Mouse (Mus musculus): Measurements from ENCODE around the gene Tmprss2.

Gene Tmprss2

GRCm38 (mm10) chr16:97610939-97611338 is at the start of gene Tmprss2:
TSS of gene Tmprss2 (minus strand) at chr16:97611195.
- no peak for DNase-seq (ENCODE audit: extremely low spot score, low read depth, low spot score)

DNA sequence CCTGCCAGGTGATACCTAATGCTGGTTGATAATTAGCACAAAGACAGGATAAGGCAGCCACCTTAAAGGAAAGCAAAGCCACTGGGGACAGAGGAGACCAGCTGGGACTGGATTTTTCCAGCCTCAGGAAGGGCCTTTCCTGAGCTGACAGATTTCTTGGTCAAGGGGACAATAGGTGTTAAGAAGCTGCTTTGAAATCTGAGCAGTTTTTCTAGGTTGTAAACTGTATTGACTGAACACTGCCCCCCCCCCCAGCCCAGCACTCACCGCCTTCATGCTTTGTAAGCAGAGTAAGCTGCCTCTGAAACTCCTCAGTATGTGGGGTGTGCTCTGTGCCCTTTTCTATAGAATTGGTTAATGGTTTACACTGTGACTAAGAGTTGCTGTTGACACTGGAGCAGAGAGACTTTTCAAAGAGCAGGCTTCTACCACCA is 48.2 kb upstream of the Tmprss2 start:
- DNase-seq (ENCODE audit: extremely low spot score, low read depth, low spot score) = no peak

DNA sequence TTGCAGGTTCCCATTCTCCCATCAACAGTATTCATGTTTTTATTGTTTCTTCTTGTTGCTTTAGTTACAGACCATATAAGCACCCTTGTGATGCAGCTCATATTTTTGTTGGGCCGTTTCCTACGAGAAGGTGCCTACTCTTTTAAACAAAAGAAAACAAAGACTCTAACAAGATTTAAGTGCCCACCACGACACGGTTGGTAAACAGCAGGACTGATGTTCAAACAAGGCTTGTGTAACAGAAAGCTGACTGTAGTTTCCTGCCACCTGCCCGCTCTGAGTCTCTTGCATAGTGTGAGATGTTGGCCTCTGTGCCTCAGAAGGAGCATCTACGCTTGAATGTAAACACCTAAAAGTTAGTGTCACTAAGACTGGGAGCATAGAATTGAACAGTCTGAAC is 47.5 kb upstream of the Tmprss2 start:
- DNase-seq (ENCODE audit: extremely low spot score, low read depth, low spot score) = no peak

DNA sequence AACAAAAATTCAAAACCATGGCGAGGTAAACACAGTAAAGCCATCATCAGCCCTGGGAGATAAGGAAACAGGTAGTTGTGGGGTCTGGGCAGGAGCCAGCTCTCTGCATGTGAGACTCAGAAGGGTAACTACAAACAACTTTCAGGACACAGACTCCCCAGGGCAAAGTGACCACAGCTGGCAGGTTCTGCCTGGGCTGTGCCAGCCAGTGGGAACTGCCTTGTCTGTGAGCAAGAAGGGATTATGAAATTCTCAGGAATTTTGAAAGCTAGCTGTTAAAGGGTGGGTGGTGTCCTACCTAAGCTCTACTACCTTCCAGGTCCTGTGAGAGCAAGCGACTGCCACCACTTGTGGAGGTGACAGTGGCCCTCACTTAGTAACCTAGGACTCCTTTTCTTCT is 44.8 kb upstream of the Tmprss2 start:
- no peak for DNase-seq (ENCODE audit: extremely low spot score, low read depth, low spot score)

DNA sequence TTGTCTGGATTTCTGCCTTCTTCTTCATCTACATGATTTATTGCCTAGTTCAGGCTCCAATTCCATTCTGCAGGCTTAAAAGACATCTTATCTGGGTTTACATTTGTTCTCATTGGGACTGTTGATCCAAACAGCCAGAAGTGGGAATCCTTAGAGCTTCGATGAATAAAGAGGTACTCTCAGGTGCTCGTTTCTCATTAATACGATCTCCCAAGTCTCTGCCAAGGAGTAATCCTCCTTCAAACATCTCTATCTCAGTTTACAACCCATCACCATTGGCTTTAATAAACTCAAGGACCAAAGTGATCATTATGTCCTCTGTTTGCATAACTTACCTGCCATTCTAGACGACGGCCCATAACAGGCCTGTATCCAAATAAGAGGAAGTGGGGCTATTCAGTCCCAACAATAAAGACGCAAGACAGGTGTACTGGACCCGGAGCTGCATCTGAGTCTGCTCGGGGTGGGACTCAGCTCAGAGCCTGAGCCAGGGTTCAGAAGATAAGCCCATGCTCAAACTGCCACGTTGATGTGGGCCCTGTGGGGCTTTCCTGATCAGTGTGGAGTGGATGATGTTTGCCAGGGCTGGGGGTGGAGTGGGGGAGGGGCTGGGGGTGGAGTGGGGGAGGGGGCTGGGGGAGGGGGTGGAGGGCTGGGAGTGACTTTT is 38.7 kb upstream of the Tmprss2 start:
- DNase-seq (ENCODE audit: extremely low spot score, low read depth, low spot score) = no peak

- no peak for DNase-seq (ENCODE audit: extremely low spot score, low read depth, low spot score)
Measured at GRCm38 (mm10) chr16:97644681-97645080, 33.7 kb upstream of the Tmprss2 start.

- no peak for DNase-seq (ENCODE audit: extremely low spot score, low read depth, low spot score)
Measured at GRCm38 (mm10) chr16:97639630-97640029, 28.6 kb upstream of the Tmprss2 start.

- no peak for DNase-seq (ENCODE audit: extremely low spot score, low read depth, low spot score)
Measured at GRCm38 (mm10) chr16:97632880-97633484, 22.0 kb upstream of the Tmprss2 start.

- no peak for DNase-seq (ENCODE audit: extremely low spot score, low read depth, low spot score)
Measured at GRCm38 (mm10) chr16:97623166-97623565, 12.2 kb upstream of the Tmprss2 start.

- no peak for DNase-seq (ENCODE audit: extremely low spot score, low read depth, low spot score)
Measured at GRCm38 (mm10) chr16:97622383-97622889, 11.4 kb upstream of the Tmprss2 start.

- DNase-seq (ENCODE audit: extremely low spot score, low read depth, low spot score) = no peak
Measured at GRCm38 (mm10) chr16:97618285-97618684, 7.3 kb upstream of the Tmprss2 start.

GRCm38 (mm10) chr16:97612009-97612408 is 1.0 kb upstream of the Tmprss2 start:
- no peak for DNase-seq (ENCODE audit: extremely low spot score, low read depth, low spot score)

- DNase-seq (ENCODE audit: extremely low spot score, low read depth, low spot score) = no peak
Measured at GRCm38 (mm10) chr16:97610246-97610645, 749 bp downstream of the Tmprss2 start.

DNA sequence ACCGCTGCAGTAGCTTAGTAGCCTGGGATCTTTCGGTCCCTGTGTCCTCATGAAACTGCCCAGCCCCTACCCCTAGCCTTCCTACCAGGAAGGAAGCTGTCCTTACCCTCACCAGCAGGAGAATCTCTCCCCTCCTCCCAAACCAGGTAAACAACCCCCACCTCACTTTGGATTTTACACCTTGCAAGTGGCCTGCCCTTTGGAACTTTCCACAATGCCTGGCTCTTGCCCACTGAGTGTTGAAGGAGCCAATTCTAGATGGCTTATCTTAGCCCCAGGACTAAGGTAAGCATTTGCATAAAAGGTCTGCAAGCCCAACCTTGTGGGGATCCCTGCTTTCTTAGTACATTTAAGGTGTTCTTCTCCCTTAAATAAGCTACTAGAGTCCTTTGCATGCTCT is 1.3 kb downstream of the Tmprss2 start:
- DNase-seq (ENCODE audit: extremely low spot score, low read depth, low spot score) = no peak

DNA sequence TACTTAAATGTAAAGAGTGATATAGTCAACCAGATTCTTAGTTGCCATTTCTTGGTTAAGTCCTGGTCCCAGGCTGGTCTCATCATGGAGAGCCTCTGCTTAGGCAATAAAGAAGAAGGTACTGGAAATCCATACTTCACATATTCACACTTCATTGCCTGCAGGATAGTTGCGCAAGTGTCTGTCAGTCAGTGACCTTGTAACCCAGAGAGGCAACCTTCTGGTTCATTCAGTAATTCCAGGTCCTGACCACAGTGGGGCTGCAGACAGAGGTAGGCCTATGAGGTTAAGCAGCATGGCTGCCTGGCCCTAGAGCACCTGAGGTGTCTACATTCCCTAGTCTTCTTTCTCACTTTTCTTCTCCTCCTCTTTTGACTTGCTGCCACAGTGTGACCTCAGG is 3.0 kb downstream of the Tmprss2 start:
- no peak for DNase-seq (ENCODE audit: extremely low spot score, low read depth, low spot score)

DNA sequence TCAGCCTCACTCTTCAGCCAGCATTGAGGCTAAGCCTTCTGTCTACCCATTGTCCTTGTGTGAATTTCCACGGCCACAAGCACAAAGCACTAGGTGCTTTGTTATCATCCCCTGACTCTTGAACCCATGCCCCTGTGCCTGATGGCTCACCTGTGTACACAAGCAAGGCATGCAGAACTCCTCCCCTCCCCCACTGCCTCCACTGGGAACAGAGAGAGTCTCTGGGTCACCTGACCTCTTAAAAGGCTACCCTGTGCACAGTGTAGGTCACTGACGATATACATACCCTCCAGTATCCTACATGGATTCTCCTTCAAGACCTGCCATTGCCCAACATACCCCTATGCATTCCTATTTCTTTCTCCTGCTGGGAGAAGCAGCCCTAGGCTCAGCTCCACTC is 4.2 kb downstream of the Tmprss2 start:
- no peak for DNase-seq (ENCODE audit: extremely low spot score, low read depth, low spot score)

DNA sequence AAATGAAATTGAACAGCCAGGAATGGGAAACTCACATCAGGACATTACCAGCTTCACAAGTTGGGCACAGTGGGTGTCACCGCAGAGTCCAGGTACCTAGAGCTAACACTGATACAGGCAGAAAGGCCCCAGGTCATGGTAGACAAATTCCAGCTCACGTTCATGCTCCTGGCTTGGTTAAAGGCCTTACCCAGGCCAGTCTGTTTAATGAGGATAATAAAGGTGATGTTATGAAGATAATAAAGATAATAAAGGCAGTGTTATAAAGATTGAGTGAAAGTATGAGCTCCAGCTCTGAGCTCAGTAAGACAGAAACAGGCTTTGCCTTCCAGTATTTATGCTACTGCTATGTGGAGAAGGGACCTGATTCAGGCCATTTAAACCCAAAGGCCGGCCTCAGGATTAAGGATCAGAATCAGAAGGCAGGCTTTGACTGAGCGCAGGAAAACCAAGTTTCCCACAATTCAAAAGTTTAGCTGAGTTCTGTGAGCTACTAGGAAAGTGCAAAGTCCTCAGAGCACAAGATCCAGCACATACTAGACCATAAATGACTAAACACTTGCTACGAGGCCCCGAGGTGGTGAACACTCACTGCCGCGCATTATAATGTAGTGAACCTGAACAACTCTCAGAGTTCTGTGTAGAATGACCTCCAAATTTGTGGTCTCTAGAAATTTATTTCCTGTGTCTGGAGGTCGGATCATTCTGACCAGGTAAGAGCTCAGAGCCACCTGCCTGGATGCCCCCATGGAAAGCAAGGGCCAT is 4.9 kb downstream of the Tmprss2 start:
- DNase-seq (ENCODE audit: extremely low spot score, low read depth, low spot score) = no peak

DNA sequence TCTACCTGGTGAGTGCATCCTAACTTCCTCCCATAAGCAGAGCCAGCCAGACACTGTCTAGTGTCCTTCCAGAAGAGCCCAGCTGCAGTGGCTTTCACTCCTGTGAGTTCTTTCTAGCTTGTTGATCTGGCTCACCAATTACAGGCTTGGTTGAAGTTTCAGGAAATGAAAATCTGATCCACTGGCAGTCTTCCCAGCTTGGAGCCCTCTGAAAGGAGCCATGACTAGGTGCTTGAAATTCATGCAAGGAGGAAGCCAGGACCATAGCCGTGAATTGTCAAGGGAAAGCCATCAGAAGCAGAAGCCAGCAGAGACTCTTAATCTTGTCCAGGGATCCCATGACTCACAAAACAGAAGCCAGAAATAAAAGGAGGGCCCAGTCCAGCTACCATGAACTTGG is 8.7 kb downstream of the Tmprss2 start:
- no peak for DNase-seq (ENCODE audit: extremely low spot score, low read depth, low spot score)

DNA sequence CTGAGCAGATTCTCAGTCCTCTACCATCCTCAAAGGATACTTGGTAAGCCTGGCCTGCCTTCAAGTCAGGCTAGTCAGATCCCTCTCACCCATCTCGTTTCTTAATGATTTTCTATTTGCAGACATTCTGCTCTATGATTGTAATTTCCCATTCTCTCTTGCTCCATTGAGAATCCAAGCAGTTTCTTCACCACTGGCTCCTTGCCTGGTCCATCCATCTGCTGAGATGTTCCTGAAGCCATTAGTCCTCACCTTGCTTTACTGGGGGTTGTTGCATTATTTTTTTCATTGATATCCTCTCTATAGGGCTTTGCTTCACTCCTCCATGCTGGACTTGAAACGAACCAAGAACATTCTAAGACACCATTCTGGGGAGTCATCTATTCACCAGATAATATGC is 10.4 kb downstream of the Tmprss2 start:
- DNase-seq (ENCODE audit: extremely low spot score, low read depth, low spot score) = no peak

- no peak for DNase-seq (ENCODE audit: extremely low spot score, low read depth, low spot score)
Measured at GRCm38 (mm10) chr16:97598046-97598445, 12.9 kb downstream of the Tmprss2 start.

DNA sequence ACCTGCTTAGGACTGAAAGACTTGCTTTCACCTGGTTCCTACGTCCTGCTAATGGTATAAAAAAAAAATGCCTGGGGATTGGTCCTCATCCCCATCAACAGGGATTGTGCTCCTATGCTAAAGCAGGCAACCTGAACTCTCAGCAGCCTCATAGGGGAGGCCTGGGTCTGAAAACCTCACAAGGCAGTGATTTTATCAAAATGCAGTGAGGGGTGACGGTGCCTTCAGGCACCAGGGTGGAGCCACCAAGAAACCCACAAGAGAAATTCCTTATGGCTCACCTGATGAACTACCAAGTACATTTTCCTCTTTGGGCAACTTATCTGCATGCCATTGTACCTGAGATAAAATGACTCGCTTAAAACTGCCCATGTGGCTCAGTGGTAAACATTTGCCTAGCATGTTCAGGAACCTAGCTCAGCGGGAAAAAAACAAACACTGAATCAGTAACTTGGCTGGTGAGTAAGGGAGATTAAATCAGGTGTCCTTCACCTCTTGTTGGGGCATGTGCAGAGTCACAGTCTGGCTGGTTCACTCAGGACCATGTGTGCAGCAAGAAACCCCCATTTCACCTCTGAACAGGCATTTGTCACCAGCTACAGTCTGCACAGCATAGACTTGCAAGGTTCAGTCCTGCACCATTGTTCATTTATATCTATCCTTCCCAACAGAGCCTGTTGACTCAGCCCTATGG is 17.0 kb downstream of the Tmprss2 start:
- DNase-seq (ENCODE audit: extremely low spot score, low read depth, low spot score) = no peak
